Mouse (Mus musculus): ENCODE data around the gene 1700003E16Rik.
A peak's percentile ranks its signal among the peaks of the same experiment; 100 is the strongest.

- no peak for TF ChIP-seq CTCF (IDR thresholded peaks at IDR 0.05 in 2 of 3, conservative IDR thresholded peaks at IDR 0.05 in 1 of 3; ENCODE audit: control insufficient read depth in 1 of 3, insufficient read depth in 1 of 3, low read depth in 2 of 3, low read length in 3 of 3, poor library complexity in 1 of 3, severe bottlenecking in 1 of 3)
- no peak for TF ChIP-seq MAFK (IDR thresholded peaks at IDR 0.05; ENCODE audit: borderline replicate concordance, low read depth, low read length)
- TF ChIP-seq ZC3H11A (IDR thresholded peaks at IDR 0.05; ENCODE audit: low read depth, low read length): no peak
- no peak; a peak in 1 of 4 replicates for TF ChIP-seq POLR2A (IDR thresholded peaks at IDR 0.05; ENCODE audit: control insufficient read depth in 1 of 2, insufficient read depth in 1 of 2, low read depth in 1 of 2, low read length in 2 of 2, poor library complexity in 1 of 2)
- TF ChIP-seq USF2 (IDR thresholded peaks at IDR 0.05; ENCODE audit: borderline replicate concordance in 1 of 2, insufficient read depth in 1 of 2, low read depth in 1 of 2, low read length in 2 of 2): no peak
- no peak for TF ChIP-seq EP300 (IDR thresholded peaks at IDR 0.05; ENCODE audit: low read depth in 1 of 2, low read length in 2 of 2)
- no peak for TF ChIP-seq KAT2A (conservative IDR thresholded peaks at IDR 0.05; ENCODE audit: low read depth, low read length)
- TF ChIP-seq ZNF384 (IDR thresholded peaks at IDR 0.05; ENCODE audit: low read depth, low read length): peak; percentile 78
- TF ChIP-seq TBP (IDR thresholded peaks at IDR 0.05; ENCODE audit: low read depth, low read length): no peak
- no peak for TF ChIP-seq RAD21 (IDR thresholded peaks at IDR 0.05; ENCODE audit: low read depth, low read length)
- no peak for TF ChIP-seq GATA1 (IDR thresholded peaks at IDR 0.05; ENCODE audit: low read depth, low read length)
These were observed 44.6 kb upstream of the 1700003E16Rik start for GRCm38 (mm10) chr6:83111510-83112136.
